Mouse (Mus musculus) embryo, embryonic 10 days (tissue): Measurements from ENCODE around the gene Zfp663.

ENCODE experiments used
- DNase-seq: peaks from one replicate; pipeline ENCODE4 v3.0.0-alpha.2; 2015; ENCODE audit warnings: low spot score

Zfp663 gene

DNA sequence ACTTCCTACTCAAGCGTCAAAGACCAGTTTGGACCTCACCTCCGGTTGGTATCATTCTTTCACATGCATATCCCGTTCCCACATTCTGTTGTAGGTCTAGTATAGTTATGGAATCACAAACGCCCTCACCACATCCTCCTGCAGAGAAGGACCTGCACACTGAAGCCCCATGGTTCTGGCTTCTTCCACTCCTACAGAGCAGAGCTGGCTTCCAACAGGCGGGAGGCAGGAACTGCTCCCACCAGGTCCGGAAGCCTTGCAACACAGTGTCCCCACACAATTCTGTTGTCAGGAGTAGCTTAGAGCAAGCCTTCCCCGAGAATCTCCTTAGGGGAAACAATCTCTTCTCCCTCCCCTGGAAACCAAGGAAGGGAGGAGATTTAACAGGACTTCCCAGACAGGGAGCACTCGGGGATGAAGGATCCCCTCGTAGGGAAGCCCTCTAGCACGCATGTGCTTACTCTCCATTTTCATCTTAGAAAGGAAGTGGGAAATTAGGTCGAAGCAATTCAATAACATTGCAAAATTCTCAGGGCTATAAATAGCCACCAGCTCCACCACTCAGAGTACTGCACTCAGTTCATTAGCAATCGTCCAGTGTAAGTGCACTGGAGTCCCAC is 47.9 kb downstream of the Zfp663 start:
- DNase-seq = no peak

DNA sequence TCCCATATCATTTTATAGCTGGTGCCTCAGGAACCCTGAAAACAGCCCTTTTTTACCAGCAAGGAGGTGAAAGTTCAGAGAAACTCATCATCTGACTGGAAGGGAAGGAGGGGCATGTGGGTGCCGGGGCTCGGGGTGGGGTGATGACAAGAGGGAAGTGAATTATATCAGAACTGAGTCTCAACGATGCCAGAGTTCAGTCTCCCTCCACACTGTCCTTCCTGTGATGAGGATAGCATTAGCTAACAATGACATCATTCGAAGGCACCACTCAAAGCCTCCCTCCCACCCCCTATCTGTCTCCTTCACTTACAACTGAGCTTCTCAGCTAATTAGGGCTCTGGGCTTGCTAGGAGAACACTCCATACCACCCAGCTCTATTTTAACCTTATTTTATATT is 49.0 kb downstream of the Zfp663 start:
- DNase-seq = no peak

DNA sequence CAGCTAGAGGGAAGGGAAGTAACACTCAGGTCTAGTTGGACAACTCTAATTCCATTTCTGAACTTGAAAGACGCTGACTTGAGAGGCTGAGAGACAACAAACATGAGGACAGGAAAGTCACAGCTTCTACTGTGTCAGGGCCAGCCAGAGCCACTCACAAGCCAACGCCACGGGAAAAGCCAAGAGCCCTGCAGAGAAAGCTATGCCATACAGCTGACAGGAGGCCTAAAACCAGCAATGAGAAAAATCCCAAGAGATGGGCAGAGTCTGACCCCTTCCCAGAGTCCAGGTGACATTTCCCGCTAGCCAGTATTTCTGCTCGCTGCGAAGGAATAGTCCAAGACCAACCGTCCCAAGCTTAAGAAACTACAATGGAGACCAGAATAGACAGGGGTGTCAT is 49.6 kb downstream of the Zfp663 start:
- no peak for DNase-seq

DNA sequence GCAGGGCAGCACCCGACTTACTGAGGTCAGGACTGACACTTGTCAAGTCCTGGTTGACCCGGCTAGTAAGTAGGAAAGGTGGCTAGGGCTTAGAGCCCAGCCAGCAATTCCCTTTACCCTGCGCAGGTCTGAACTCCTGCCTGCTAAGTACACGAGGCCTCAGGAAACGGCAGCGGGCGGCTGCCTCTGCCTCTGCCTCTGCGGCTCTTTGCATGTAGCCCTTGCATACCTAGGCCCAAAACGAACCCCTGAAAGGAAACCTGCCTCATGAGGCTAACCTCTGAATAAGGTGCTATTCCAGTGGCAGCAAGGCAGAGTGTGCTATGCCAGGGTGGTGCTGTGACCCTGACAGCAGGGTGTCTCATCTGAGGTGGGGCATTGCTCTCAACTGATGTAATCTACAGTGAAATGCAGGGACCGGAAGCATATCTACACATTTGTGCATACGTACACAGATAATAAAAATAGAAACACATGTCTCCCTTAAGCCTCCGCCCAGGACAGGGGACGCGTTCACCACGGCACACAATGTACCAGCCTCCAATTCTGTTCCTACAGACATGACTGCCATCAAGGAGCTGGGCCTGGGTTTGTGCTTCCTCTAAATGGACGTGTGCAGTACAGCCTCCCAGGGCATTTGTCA is 50.8 kb downstream of the Zfp663 start:
- no peak for DNase-seq

DNA sequence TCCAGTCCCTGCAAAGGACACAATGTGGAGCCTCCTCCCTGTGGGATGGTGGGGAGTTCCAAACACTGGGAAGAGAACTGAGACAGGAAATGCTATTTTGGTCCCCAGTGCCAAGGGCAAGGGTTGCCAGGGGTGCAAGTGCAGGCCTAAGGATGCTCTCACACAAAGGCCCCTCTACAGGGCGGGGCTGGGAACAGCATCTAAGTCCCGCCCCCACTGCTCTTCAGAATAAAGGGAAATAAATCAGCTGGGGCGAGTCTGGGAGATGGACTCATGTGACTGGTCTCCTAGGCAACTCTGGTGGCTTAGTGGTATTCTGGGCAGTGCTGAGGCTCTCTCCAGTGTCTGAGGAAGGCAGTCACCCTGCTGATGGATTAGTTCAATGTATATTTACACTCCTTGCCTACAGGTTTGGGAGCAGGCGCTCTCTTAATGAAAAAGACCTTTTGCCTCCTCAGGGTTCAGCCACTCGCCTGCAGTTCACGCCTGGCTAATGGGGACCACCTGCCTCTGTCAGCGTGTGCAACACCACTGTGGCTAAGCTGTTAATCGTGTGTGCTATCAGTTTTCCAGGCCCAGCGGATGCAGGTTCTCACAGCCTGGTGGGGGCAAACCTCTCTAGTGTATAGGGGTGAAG is 51.6 kb downstream of the Zfp663 start:
- DNase-seq = peak; percentile 94

DNA sequence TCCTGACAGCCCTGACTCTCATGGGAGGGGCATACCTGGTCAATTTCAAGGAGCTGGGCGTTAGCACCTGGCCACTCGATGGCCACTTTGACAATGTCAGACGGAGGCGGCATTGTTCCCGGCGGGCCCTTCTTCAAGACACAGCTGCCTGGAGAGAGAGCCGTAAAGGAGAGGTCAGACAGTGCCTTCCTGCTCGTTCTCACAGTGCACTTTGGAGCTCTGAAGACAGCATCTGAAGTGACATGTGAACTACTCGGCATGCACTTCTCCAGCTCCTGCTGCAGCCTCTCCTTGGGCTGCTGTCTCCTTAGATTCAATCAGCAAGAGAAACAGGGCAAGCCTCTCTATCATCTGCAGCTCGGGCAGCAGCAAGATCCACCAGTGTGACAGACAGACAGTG is 52.3 kb downstream of the Zfp663 start:
- DNase-seq = no peak

DNA sequence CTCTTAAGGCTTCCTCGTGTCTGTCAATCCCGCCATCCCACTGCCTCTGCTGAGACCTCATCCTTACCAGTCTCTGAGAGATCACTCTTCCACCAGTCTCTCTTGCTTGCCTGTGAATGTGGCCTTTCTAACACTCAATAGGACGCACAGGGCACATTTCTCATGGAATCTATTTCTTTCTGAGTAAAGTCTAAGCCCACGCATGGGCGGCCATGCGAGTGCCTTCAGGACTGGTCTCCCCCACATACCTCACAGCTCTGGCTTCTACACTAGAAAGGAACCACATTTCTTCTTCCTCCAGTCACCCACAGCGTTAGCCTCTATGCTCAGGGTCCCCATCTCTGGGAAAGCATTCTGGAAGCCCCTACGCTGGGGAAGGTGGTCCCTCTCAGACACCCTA is 54.3 kb downstream of the Zfp663 start:
- DNase-seq = no peak

DNA sequence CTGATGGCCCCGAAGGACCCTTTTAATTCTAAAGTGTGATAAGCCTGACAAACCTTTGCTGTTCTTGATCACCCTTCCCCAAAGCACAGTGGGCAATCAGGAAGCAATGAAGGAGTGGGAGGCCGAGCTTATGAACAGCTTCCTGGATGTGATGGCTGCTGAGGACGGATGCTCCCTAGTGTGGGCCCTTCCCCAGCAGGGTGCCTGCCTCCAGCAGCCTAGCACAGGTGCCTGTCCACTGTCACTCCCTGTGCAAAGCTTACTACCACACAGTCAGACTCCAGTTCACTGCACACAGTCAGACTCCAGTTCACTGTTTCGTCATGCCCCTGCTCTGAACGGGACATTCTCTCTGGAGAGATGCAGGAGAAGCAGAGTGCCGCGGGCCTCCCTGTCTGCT is 56.1 kb downstream of the Zfp663 start:
- no peak for DNase-seq

DNA sequence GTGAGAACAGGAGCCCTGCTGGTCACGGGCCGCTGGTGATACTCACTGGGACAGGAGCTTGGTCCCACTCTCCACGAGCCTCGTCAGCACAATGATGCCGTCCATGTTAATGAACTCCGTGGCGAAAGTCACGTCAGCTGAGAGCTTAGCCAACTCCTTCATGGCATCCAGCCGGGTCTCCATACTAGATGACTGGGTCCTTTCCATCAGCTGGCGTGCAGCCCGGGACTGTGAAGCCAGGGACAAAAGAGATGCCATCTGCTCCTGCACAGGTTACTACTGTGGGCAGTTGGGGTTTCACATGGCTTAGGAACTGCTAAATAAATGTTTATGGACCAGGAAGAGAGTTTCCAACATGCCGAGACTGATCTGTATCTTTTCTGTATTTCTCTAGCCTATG is 57.0 kb downstream of the Zfp663 start:
- DNase-seq = no peak

DNA sequence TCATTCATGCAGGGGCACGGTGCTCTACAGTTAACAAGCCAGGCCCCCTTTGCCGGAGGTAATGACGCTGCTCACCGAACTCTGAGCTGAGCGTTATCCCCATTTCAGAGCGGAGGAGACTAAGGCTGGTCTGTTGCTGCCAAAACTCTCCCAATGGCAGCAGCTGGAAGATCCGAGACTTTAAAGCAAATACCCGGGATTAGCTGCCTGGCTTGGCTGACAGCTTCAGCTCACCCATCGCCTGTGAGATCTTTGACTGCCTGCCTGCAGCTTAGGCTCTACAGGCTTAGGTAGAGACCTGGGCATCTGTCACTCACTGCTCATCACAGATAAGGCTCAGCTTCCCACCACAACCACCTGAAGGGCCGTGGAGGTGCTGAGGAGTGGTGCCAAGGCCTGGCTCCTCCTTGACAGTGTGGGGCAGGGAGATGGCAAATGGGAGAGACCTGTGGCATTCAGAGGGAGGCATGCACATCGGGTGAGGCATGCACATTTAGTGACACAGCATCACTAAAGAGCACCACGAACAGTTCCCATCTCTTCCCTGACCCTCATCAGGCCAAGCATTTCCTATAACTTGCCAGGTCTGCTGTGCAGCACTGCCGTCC is 57.6 kb downstream of the Zfp663 start:
- DNase-seq = no peak

DNA sequence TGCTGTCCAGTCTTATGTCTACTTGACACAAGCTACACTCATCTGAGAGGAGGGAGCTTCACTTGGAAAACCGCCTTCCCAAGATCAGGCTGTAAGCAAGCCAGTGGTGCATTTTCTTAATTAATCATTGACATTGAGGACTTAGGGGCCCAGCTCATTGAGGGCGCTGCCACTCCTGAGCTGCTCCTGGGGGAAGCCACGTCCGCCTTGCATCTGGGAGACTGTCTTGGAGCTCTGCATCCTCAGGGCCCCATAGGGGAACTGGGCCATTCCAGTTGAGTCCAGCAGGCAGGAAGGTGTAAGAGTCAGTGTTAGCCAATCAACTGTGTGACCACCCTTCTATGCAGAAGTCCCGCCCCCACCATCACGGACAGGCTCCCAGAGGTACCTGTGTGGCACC is 60.7 kb downstream of the Zfp663 start:
- DNase-seq = no peak

DNA sequence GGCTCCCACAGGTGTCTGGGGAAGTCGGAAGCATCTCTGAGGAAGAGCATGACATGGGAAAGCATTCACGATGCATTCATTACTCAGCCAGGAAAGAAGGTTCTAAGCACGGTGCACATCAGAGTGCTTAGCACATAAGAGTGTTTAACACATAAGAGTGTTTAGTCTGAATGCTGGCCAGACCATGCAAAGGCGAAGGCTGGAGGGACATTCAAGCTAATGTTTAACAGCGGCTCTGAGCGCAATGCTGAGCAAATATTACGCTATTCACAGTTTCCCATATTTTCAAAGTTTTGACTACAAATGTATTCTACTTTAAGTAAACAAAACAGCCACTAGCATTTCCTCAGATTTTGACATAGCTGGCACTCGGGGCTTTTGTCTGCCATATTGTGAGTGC is 63.1 kb downstream of the Zfp663 start:
- no peak for DNase-seq

DNA sequence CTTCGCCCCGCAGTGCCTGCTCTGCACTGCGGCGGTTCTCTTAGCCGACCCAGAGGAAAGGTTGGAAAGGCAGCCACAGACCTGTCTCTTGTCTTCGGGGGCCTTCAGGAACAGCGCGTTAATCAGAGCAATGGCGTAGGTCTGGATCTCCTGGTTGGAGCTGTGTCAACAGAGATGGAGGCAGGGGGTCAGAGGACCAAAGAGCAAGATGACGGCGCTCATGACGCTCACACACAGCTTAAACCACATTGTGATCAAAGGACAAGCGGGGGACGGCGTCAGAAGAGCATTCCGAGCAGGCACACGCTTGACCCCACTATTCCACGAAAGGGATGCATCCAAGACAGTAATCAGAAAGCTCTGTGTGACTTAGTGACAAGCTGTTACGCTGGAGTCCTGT is 63.7 kb downstream of the Zfp663 start:
- no peak for DNase-seq

DNA sequence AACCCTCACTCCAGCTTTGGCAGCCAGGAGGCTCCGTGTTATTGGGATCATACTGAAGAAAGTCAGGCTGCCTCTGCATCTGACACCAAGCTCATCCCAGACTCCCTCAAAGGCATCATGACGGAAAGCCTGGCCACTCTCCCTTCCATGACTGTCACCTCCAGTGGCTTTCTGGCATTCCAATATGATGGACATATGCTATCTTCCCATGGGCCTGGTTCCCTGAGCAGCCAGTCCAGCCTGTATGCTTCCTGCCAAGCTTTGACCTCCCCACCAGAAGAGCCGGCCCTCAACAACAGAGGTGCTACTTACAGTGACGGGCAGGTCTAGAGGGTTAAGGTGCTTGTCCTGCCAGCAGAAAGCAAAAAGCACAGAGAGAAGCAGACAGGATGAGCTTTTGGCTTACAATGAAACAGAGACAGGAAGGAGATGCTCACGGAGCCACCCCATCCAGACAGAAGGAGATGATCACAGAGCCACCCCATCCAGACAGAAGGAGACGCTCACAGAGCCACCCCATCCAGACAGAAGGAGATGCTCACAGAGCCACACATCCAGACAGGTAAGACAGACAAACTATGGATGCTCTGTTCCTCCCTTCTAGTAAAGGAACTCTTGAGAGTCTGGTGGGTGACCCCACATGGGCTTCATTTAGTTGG is 65.0 kb downstream of the Zfp663 start:
- DNase-seq = no peak

DNA sequence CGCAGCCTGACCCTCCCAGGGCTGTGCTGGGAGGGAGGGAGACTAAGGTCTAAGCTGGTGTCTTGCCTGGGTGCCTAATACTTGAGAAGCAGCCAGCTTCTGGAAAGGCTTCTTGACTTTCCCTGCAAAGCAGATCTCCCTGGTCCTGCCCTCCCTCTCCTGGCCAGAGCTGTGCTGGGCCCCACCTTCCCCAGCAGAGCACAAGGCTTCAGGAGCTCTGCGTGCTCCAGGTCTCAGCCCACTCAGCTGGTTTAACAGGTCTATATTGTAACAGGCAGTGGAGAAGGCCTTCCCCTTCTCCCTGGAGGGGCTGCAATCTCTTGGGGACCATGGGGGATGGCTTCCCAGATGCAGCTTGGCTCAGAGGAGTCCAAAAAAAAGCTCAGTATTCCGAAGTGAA is 67.1 kb downstream of the Zfp663 start:
- no peak for DNase-seq
